Mouse (Mus musculus): ENCODE data around the gene Ugt2b34. TPM values are rescaled to one million over a fixed set of nuclear protein-coding genes. Genes with fewer than 3 reads are reported as not detected.
"Not testable (repeated sequence)": the region's sequence is repeated elsewhere in the genome, so short reads cannot be mapped to it uniquely, and the experiment has no call there.

The Ugt2b34 gene
- polyA plus RNA-seq, 1 experiment from 2014 or later = 5.5 TPM

GRCm38 (mm10) chr5:86886620-86887019 lies 20.1 kb downstream of the Ugt2b34 start:
- no peaks in the 10 kb centered on the region for H3K9me3 ChIP-seq (ENCODE audit: control insufficient read depth, low read length)
- H3K4me2 ChIP-seq (replicated peaks; ENCODE audit: low read depth, low read length) = no peak overlapping the region
- H3K27me3 ChIP-seq (ENCODE audit: control insufficient read depth, insufficient read depth, low read length) = no peaks in the 10 kb centered on the region
- ATAC-seq (ENCODE audit: low FRiP score, low TSS enrichment) = no peak
- H3K4me1 ChIP-seq (ENCODE audit: control insufficient read depth, insufficient read depth, low read length) = no peaks in the 10 kb centered on the region
- H3K36me3 ChIP-seq (ENCODE audit: control insufficient read depth, insufficient read depth, low read length) = no peaks in the 10 kb centered on the region
- 32% methylated on average over 3 of the region's 3 CpGs for WGBS
- no peak overlapping the region for H3K4me3 ChIP-seq (ENCODE audit: low read length)
- H3K9ac ChIP-seq (ENCODE audit: low read depth, low read length) = no peak overlapping the region
- no peak overlapping the region for H3K27ac ChIP-seq (ENCODE audit: low read depth, low read length)

DNA sequence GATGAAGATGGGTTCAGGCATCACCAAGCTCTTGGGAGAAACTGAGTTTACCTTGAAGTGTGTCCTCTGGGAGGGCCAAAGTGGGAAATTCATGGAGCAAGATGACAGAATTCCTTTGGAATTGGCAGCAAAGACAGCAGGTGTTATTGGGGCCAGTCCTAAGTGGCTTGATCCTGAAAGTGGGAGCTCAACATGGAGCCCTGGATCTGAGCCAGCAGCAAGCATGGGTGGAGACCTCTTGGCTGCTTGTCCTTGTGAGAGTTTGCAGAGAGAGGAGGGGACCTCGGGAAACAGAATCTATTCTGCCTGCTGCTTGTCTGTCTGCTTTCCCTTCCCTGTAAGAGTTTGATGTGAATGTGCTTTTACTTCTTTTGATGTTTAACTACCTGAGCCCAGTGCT lies 34.9 kb downstream of the Ugt2b34 start:
- no peaks in the 10 kb centered on the region for H3K27me3 ChIP-seq (ENCODE audit: control insufficient read depth, insufficient read depth, low read length)
- no peaks in the 10 kb centered on the region for H3K4me1 ChIP-seq (ENCODE audit: control insufficient read depth, insufficient read depth, low read length)
- no peaks in the 10 kb centered on the region for H3K9me3 ChIP-seq (ENCODE audit: control insufficient read depth, low read length)
- H3K4me3 ChIP-seq (ENCODE audit: low read length) = no peak overlapping the region
- no peak for ATAC-seq (ENCODE audit: low FRiP score, low TSS enrichment)
- H3K36me3 ChIP-seq (ENCODE audit: control insufficient read depth, insufficient read depth, low read length) = no peaks in the 10 kb centered on the region
- no peak overlapping the region for H3K9ac ChIP-seq (ENCODE audit: low read depth, low read length)
- no peak overlapping the region for H3K27ac ChIP-seq (ENCODE audit: low read depth, low read length)
- WGBS = 67% methylated on average over 1 of the region's 1 CpGs
- no peak overlapping the region for H3K4me2 ChIP-seq (replicated peaks; ENCODE audit: low read depth, low read length)

DNA sequence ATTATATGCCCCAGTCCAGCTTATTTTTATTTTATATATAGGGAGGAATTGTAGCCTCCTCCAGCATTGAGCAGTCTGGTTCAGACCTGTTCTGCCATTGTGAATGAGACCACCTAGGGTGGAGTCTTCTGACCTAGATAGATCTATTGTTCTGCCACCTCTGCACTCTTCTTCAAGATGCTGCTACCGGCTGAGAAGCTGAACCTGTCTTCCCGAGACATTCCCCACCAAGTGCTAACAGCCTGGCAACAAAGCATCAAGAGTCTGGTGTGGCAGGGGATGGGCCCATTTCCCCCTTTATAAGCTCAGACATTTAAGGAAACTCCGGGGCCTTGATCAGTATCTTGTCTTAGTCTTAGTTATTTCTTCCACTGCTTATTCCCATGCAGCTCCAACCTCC lies 48.4 kb downstream of the Ugt2b34 start:
- H3K9ac ChIP-seq (ENCODE audit: low read depth, low read length) = no peak overlapping the region
- no peaks in the 10 kb centered on the region for H3K27me3 ChIP-seq (ENCODE audit: control insufficient read depth, insufficient read depth, low read length)
- no peak for ATAC-seq (ENCODE audit: low FRiP score, low TSS enrichment)
- H3K4me1 ChIP-seq (ENCODE audit: control insufficient read depth, insufficient read depth, low read length) = no peaks in the 10 kb centered on the region
- H3K4me2 ChIP-seq (replicated peaks; ENCODE audit: low read depth, low read length) = no peak overlapping the region
- 52% methylated on average over 3 of the region's 3 CpGs for WGBS
- H3K9me3 ChIP-seq (ENCODE audit: control insufficient read depth, low read length) = no peaks in the 10 kb centered on the region
- no peak overlapping the region for H3K27ac ChIP-seq (ENCODE audit: low read depth, low read length)
- no peak overlapping the region for H3K4me3 ChIP-seq (ENCODE audit: low read length)
- H3K36me3 ChIP-seq (ENCODE audit: control insufficient read depth, insufficient read depth, low read length) = no peaks in the 10 kb centered on the region

- Histone ChIP-seq H3K4me3 (ENCODE audit: low read length) (no peak overlapping the region), H3K36me3 (ENCODE audit: control insufficient read depth, insufficient read depth, low read length) (no peaks in the 10 kb centered on the region), H3K27ac (ENCODE audit: low read depth, low read length) (no peak overlapping the region), H3K9ac (ENCODE audit: low read depth, low read length) (no peak overlapping the region), H3K9me3 (ENCODE audit: control insufficient read depth, low read length) (no peaks in the 10 kb centered on the region), H3K4me1 (ENCODE audit: control insufficient read depth, insufficient read depth, low read length) (no peaks in the 10 kb centered on the region), H3K27me3 (ENCODE audit: control insufficient read depth, insufficient read depth, low read length) (no peaks in the 10 kb centered on the region), H3K4me2 (replicated peaks; ENCODE audit: low read depth, low read length) (no peak overlapping the region)
- 23% methylated on average over 1 of the region's 1 CpGs for WGBS
- ATAC-seq (ENCODE audit: low FRiP score, low TSS enrichment) = no peak
Observed at GRCm38 (mm10) chr5:86857682-86858081, 49.1 kb downstream of the Ugt2b34 start.

- not testable (repeated sequence) for ATAC-seq (ENCODE audit: low FRiP score, low TSS enrichment); H3K9me3 ChIP-seq (ENCODE audit: control insufficient read depth, low read length); H3K27ac ChIP-seq (ENCODE audit: low read depth, low read length); H3K4me1 ChIP-seq (ENCODE audit: control insufficient read depth, insufficient read depth, low read length); H3K36me3 ChIP-seq (ENCODE audit: control insufficient read depth, insufficient read depth, low read length); H3K9ac ChIP-seq (ENCODE audit: low read depth, low read length); H3K4me3 ChIP-seq (ENCODE audit: low read length); H3K27me3 ChIP-seq (ENCODE audit: control insufficient read depth, insufficient read depth, low read length); H3K4me2 ChIP-seq (replicated peaks; ENCODE audit: low read depth, low read length)
- WGBS = 77% methylated on average over 13 of the region's 13 CpGs
Observed at GRCm38 (mm10) chr5:86856505-86856904, 50.2 kb downstream of the Ugt2b34 start.

DNA sequence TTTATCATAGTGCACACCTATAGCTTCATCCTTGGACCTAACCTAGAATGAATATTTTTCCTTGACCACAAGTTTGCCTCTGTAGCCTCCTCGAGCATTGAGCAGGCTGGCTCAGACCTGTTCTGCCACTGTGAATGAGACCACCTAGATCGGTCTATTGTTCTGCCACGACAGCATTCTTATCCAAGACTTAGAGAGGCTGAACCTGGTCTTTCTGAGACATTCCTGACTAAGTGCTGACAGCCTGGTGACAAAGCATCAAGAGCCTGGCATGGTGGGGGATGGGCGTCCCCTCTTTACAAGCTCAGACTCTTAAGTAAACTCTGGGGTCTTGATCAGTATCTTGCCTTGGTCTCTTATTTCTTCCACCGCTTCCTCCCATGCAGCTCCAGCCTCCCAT lies 55.1 kb downstream of the Ugt2b34 start:
- Histone ChIP-seq H3K4me3 (ENCODE audit: low read length) (no peak overlapping the region), H3K9ac (ENCODE audit: low read depth, low read length) (no peak overlapping the region), H3K9me3 (ENCODE audit: control insufficient read depth, low read length) (no peaks in the 10 kb centered on the region), H3K36me3 (ENCODE audit: control insufficient read depth, insufficient read depth, low read length) (no peaks in the 10 kb centered on the region), H3K4me2 (replicated peaks; ENCODE audit: low read depth, low read length) (no peak overlapping the region), H3K4me1 (ENCODE audit: control insufficient read depth, insufficient read depth, low read length) (no peaks in the 10 kb centered on the region), H3K27ac (ENCODE audit: low read depth, low read length) (no peak overlapping the region), H3K27me3 (ENCODE audit: control insufficient read depth, insufficient read depth, low read length) (no peaks in the 10 kb centered on the region)
- ATAC-seq (ENCODE audit: low FRiP score, low TSS enrichment) = no peak
- 53% methylated on average over 5 of the region's 5 CpGs for WGBS

DNA sequence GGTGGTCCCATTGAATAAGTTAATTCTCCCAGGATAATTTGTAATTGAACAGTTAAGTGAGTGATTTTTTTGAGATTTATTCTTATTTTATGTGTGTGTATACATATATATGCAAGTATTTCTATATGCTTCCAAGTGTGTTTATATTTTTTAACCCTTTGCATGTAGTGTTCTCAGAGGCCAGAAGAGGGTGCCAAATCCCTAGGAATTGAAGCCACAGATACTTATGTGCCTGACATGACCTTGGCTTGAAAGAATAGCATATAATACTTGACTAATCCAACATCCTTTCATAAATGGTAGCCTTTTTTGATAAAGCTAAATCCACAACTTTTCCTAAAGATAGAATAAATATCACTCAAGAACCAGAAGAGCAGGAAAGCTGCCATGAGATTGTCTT lies 56.6 kb downstream of the Ugt2b34 start:
- Histone ChIP-seq H3K9ac (ENCODE audit: low read depth, low read length) (no peak overlapping the region), H3K27me3 (ENCODE audit: control insufficient read depth, insufficient read depth, low read length) (no peaks in the 10 kb centered on the region), H3K27ac (ENCODE audit: low read depth, low read length) (no peak overlapping the region), H3K9me3 (ENCODE audit: control insufficient read depth, low read length) (no peaks in the 10 kb centered on the region), H3K4me1 (ENCODE audit: control insufficient read depth, insufficient read depth, low read length) (no peaks in the 10 kb centered on the region), H3K36me3 (ENCODE audit: control insufficient read depth, insufficient read depth, low read length) (no peaks in the 10 kb centered on the region), H3K4me3 (ENCODE audit: low read length) (no peak overlapping the region), H3K4me2 (replicated peaks; ENCODE audit: low read depth, low read length) (no peak overlapping the region)
- no peak for ATAC-seq (ENCODE audit: low FRiP score, low TSS enrichment)

- not testable (repeated sequence) for H3K9ac ChIP-seq (ENCODE audit: low read depth, low read length); H3K4me2 ChIP-seq (replicated peaks; ENCODE audit: low read depth, low read length); ATAC-seq (ENCODE audit: low FRiP score, low TSS enrichment); H3K27ac ChIP-seq (ENCODE audit: low read depth, low read length); H3K27me3 ChIP-seq (ENCODE audit: control insufficient read depth, insufficient read depth, low read length); H3K36me3 ChIP-seq (ENCODE audit: control insufficient read depth, insufficient read depth, low read length); H3K4me3 ChIP-seq (ENCODE audit: low read length); H3K4me1 ChIP-seq (ENCODE audit: control insufficient read depth, insufficient read depth, low read length); H3K9me3 ChIP-seq (ENCODE audit: control insufficient read depth, low read length)
Observed at GRCm38 (mm10) chr5:86841261-86841660, 65.5 kb downstream of the Ugt2b34 start.

- ATAC-seq (ENCODE audit: low FRiP score, low TSS enrichment) = no peak
- no peak overlapping the region for H3K9ac ChIP-seq (ENCODE audit: low read depth, low read length)
- H3K4me2 ChIP-seq (replicated peaks; ENCODE audit: low read depth, low read length) = no peak overlapping the region
- H3K9me3 ChIP-seq (ENCODE audit: control insufficient read depth, low read length) = no peaks in the 10 kb centered on the region
- no peaks in the 10 kb centered on the region for H3K27me3 ChIP-seq (ENCODE audit: control insufficient read depth, insufficient read depth, low read length)
- H3K4me3 ChIP-seq (ENCODE audit: low read length) = no peak overlapping the region
- peaks cover 16% of the 10 kb centered on the region for H3K36me3 ChIP-seq (ENCODE audit: control insufficient read depth, insufficient read depth, low read length)
- no peaks in the 10 kb centered on the region for H3K4me1 ChIP-seq (ENCODE audit: control insufficient read depth, insufficient read depth, low read length)
- 95% methylated on average over 2 of the region's 2 CpGs for WGBS
- H3K27ac ChIP-seq (ENCODE audit: low read depth, low read length) = no peak overlapping the region
Observed at GRCm38 (mm10) chr5:86840207-86840606, 66.5 kb downstream of the Ugt2b34 start.
